Mouse (Mus musculus): Measurements from ENCODE around the gene 2310022B05Rik.

DNA sequence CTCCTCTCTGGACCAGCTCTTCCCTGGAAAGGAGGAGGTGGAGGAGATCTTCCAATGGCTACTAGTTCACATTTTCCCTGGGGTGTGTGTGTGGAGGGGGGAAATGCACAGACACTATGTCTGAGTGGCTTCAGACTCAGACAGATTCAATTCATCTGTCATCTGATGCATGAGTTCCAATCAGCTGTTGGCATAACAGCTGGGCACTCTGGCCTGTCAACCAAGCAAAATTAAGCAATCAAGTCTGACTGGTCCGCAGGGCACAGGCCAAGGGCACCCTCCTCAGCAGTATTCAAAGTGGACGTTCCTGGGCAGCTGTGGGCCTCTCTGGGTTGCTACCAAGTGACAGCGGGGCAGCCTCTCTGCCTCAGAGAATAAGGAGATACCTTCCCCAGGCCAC is 5.6 kb upstream of the 2310022B05Rik start:
- TF ChIP-seq CTCF (IDR thresholded peaks at IDR 0.05; ENCODE audit: low read depth, low read length), result no peak
- no peak for TF ChIP-seq POLR2A (IDR thresholded peaks at IDR 0.05; ENCODE audit: extremely low read depth, insufficient read depth, low read length)

Data from liver, adult 2 months (tissue).